Mouse (Mus musculus): ENCODE measurements at regions not wholly inside any gene's neighbourhood (a gene's known extent, or its start where the extent isn't known, plus 50 kb on each side); places are given as distances from the start of the nearest gene placed in this dataset.
A peak's percentile ranks its signal among the peaks of the same experiment; 100 is the strongest.

GRCm38 (mm10) chr10:51963671-51964070 is 58.6 kb upstream of the Vgll2 start:
- peak; percentile 17 for DNase-seq (ENCODE audit: low read depth)
- TF ChIP-seq CTCF (IDR thresholded peaks at IDR 0.05; ENCODE audit: borderline replicate concordance, extremely low read depth, insufficient read depth, insufficient read length), result no peak
- TF ChIP-seq POLR2A (IDR thresholded peaks at IDR 0.05; ENCODE audit: borderline replicate concordance, extremely low read depth, insufficient read depth, insufficient read length, poor library complexity, severe bottlenecking), result no peak

- DNase-seq (ENCODE audit: low read depth), result no peak
- TF ChIP-seq CTCF (IDR thresholded peaks at IDR 0.05; ENCODE audit: borderline replicate concordance, extremely low read depth, insufficient read depth, insufficient read length) (no peak), POLR2A (IDR thresholded peaks at IDR 0.05; ENCODE audit: borderline replicate concordance, extremely low read depth, insufficient read depth, insufficient read length, poor library complexity, severe bottlenecking) (no peak)
Observed at GRCm38 (mm10) chr10:51970113-51970512, 52.2 kb upstream of the Vgll2 start.
